Mouse (Mus musculus) gastrocnemius, postnatal 14 days (tissue): Measurements from ENCODE around the gene Arid2. TPM values are rescaled to one million over a fixed set of nuclear protein-coding genes. Genes with fewer than 3 reads are reported as not detected.

Source experiments
- DNase-seq: peaks from one replicate; pipeline ENCODE4 v3.0.0; 2021; ENCODE audit warnings: mixed read lengths
- intact Hi-C: fragments of 180-260 bp; cut with DNase I; formaldehyde crosslinking; loops from one replicate; pipeline ENCODE4 v1.15.1; 2025; ENCODE audit warnings: low total_unique reads
- total RNA-seq, 2 experiments: library from RNA; stranded (reverse); gene quantifications; 2 replicates each; pipeline ENCODE4 v1.2.3; 2021

Gene Arid2
- total RNA-seq, 2 experiments from 2014 or later: 19.0 to 20.3 TPM

DNA sequence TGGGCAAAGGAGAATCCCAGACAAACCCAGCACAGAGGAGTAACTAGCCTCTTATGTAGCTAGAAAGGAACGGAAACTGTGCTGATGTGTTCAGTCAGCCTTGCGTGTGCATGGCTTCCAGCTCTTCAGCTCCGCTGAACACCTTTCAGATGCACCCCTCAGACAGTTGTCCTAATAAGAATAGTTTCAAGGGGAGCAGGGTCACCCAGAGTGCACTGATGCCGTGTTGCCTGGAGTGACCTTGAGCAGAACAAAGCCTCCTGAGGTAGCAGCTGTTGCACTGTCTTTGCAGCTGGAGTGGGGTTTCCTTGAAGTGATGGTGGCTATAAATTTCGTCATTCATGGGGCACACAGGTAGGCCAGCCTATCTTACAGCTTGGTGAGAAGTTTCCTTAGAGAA is 46.0 kb downstream of the Arid2 start:
- intact Hi-C loops: no loop called here
- no peak for DNase-seq

DNA sequence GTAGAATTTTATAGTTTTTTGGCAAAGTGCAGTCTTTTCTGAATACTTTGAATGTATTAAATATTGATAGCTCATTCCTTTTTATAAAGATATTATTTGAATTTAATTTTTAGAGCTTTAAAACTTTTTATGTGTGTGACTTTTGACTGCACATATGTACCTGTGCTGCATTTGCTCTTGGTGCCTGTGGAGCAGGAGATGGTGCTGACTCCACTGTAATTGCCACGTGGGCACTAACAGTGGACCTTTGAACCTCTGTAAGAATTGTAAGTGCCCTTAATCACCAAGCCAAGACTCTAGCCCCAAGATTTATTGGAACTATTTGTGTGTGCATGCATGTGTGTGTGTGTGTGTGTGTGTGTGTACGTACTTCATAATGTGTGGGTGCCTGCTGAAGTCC is 53.6 kb downstream of the Arid2 start:
- DNase-seq: no peak
- intact Hi-C loops: no loop called here

DNA sequence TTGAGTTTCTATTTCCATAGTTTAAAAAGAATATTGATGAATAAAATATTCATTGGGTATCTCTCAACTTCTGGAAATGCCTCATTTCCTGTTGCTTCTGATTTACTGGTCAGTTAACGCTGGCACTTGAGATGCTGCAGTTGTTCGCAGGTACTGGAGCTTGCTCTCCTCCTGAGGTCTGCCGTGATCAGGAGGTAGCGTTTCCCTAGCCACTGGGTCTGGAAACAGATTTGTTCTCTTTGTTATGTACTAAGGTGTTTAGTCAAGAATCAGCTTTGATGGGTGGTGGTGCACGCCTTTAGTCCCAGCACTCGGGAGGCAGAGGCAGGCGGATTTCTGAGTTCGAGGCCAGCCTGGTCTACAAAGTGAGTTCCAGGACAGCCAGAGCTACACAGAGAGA is 54.8 kb downstream of the Arid2 start:
- intact Hi-C loops: no loop called here
- no peak for DNase-seq

DNA sequence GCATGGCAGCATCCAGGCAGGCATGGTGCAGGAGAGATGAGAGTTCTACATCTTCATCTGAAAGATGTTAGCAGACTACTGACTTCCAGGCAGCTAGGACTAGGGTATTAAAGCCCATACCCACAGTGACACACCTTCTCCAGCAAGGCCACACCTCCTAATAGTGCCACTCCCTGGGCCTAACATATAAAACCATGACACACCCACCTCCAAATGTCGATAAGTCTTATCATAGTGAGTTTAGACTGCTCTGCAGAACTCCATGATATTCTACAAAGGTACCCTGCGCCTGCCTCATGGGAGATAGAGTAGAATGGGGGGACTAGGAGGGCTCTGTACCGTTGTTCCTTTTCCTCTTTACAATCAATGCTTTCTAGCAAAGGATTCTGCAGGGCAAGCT is 55.6 kb downstream of the Arid2 start:
- intact Hi-C loops: no loop called here
- no peak for DNase-seq

DNA sequence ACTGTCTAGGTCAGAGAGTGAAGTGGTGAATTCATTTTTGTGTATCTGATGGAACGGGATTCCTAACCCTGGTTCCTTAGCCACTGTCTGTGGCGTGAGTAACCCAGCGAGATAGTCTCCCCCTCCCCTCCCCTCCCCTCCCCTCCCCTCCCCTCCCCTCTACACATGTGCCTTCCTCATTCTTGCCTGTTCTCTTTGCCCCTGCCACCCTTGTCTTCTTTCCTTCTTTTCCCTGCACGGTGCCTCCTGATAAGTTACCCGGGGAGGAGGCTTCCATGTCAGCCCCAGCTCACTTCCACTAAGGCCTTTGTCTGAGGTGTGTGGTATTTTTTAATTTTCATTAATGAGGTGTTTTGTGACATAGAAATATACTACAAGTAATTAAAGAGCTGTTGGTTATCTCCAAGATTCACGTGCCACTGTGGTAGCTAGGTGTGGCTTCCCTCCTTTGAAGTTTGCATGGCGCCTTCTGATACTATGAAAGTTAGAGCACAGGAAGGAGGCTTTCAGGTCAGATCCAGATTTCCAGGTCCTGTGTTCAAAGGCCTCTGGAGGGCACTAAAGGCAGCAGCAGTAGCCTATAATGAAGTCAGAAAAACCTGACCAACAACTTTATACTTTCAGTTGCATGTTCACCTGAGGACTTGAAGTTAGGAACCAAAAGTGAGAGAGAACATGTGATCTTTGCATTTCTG is 57.4 kb downstream of the Arid2 start:
- intact Hi-C loops: no loop called here
- DNase-seq: no peak

DNA sequence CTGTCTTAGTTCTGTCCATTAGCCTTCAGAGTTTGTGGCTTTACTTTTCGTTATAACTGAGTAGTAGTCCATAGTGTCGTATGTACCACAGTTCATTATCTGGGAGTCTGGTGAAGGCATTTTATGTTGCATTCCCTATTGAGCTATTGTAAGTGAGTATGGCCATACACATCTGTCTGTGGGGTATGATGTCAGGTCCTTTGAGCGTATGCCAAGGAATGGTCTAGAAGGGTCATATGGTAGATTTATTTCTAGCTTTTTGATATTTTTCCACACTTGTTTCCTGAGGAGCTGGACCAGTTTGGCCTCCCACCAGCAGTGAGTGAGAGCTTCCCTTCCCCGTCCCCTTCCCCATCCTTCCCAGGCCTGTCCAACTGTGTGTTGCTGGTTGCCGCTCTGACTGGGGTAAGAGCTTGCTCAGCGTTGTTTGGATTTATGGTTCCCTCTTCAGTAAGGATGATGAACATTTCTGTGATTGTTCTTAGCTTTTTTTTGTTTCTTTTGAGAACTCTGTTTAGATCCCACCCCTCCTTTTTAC is 58.1 kb downstream of the Arid2 start:
- DNase-seq: no peak
- intact Hi-C loops: no loop called here

DNA sequence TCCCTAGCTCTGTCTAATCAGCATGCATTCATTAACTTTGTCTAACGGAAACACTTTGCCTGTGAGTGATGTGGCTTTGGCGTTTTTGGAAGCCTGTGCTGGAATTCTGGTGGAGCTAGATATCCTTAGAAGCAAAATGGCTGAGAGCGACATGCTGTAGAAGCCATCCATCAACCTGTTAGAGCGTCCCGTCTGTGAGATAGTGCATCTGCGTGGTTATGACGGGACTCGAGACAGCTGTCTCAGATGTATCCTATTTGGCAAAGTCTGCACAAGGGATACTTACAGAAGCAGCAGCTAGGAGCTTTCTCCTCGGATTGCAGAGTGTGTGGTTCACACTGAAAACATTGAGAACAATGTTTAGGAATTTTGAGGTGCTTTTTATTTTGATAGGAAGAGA is 64.1 kb downstream of the Arid2 start:
- DNase-seq: no peak
- intact Hi-C loops: no loop called here

DNA sequence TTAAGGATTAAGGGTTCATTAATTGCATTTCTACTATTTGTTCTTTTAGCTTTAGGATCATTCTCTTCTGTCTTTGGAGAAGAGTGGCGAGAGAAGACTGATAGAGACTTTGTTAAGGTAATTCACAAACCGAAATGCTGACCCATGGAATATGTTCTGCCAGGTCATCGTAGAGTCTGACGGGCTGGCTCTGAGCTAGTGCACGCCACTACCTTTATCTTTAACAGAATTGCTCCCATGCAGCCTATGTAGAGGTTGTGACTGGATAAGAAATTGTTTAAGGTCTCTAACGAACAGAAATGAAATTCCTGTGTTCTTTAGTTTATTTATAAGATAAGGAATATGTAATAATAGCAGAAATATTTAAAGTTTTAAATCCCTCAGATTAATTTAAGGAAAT is 71.6 kb downstream of the Arid2 start:
- intact Hi-C loops: no loop called here
- no peak for DNase-seq

DNA sequence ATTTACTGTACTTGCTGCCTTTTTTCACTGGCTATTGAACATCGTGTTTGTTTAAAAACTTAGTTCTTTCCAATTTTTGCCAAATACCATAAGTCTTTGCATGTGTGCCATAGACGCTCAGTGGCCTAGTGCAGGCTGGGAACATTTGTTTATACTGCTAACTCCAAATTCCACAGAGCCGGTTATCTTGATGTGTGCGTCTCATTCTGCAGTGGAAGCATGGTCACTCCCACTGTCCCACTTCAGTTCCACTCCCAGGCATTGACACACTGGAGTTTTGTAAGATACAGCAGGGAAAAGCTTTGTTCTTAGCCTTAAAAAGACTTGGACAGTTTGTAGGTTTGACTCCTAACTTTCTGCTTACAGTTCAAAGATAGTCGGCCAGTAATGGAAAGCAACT is 73.3 kb downstream of the Arid2 start:
- no peak for DNase-seq
- intact Hi-C loops: no loop called here

DNA sequence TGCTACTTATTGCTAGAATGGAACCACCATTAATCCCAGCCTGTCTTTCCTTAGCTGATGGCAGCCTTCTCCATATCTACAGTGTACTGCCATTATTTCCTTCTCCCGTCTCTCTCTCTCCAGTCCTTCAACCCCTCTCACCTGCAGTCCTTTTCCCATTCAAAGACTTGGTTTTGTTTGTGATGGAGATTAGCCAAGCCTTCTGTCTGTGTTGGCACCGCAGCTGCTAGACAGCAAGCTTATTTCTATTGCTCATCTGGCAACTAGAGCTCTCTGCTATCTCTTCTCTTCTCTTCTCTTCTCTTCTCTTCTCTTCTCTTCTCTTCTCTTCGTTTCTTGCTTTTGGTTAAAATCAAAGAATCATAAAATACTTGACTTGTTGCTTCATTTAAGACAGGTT is 78.0 kb downstream of the Arid2 start:
- intact Hi-C loops: no loop called here
- DNase-seq: no peak

DNA sequence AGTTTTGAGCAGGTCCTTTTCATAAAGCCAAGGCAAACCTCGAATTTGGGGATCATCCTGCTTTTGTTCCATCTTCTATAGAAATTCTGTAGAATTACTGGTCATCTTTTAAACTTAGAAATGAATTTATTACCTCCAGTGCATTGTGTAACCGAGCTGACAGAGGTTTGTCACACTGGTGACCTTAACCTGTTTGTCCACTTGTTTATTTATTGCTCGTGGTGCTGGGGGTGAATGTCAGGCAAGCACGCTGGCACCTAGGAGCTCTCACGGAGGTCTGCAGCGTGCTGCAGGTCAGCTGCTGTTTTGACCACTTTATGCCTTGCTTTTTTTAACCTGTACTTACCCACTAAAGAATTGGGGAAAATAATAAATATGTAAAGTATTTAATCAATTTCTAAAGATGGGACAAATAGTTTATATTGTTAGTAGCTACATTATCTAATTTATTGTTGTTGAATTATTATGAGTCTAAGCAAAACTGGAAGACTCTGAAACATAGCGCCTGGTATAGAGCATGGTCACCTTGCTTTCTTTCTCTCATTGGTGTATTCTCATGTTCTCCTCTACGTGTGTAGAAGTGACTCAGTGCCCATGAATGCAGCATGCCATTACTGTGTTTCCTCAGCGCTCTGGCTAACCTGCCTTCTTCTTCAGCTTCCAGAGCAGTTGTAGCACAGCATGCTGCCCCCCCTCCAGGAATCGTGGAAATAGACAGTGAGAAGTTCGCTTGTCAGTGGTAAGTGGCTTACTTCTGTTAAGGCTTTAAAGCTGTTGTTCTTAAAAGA is 79.1 kb downstream of the Arid2 start:
- no peak for DNase-seq
- intact Hi-C loops: no loop called here

DNA sequence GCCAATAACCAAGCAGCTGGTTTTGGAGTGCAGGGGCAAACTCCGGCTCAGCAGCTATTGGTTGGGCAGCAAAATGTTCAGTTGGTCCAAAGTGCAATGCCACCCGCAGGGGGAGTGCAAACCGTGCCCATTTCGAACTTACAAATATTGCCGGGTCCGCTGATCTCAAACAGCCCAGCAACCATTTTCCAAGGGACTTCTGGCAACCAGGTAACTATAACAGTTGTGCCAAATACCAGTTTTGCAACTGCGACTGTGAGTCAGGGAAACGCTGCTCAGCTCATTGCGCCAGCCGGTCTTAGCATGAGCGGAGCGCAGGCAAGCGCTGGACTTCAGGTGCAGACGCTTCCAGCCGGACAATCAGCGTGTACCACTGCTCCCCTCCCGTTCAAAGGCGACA is 84.0 kb downstream of the Arid2 start:
- intact Hi-C loops: no loop called here
- DNase-seq: no peak

DNA sequence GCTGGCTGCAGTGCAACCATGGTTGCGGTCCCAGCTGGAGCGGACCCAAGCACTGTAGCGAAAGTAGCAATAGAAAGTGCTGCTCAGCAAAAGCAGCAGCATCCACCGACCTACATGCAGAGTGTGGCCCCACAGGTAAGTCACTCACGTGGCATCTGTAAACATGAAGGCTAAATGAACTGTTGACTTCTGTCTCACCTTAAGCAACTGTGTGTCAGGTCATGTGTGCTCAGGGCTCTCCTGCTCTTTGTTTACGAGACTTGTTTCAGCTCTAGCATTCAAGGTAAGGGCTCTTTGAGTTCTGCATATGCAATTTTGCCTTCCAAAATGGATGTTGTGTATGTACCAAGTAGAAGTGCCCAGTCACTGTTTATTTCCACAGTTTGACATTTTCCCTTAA is 85.3 kb downstream of the Arid2 start:
- intact Hi-C loops: no loop called here

DNA sequence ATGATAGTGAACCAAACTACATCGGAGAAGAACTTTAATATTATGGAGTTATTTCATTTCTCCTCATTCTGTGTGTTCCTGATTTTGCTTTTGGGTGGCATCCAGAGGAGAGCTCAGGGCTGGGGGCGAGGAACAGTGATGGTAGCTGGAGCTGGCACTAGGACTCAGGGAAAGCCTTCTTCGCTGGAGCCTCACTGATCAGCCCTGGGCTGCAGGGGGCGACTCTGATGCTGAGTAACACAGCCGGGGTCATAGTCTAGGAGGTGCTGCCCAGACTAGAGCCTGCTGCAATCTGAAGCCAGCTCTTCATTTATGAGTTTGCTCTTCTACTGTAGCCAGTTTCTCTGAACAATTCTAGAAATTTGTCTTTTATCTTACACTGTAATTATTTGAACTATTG is 85.8 kb downstream of the Arid2 start:
- intact Hi-C loops: no loop called here
- DNase-seq: no peak

More for the DNA sequence above, 85.3 kb downstream of the Arid2 start:
- no peak for DNase-seq

DNA sequence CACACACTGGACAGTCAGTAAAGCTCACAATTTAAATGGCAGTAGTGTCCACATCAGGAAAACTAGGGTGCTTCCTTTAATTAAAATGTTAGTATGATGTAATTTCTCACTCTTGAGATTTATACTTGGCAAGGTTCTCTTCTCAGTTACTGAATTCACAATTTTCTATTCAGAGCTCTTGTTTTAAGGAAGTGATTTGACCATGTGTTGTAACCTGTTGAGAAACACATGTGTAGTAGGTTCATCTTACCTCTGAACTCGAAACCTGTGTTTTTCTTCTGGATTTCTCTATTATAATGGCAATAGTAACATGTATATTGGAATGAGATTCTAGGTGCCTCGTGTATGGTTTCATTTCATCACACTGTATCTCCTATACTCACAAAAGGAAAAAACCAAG is 88.9 kb downstream of the Arid2 start:
- intact Hi-C loops: no loop called here
- no peak for DNase-seq

DNA sequence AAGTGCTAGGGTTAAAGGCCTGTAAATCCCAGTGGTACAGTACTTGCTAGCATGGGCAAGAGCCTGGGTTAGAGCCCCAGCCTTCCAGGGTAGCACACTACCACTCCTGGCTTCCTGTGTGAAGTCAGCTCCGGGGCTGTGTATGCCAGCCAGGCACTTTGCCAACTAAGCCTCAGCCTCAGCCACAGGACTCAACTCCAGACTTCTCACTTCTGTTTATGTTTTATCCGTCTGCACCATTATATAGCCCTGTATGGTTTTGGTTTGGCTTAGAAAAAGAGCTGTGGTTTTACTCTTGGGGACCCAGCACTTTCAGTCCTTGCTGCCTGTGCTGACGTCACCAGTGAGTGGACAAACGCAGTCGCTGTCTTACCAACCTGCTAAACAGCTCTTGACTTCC is 89.9 kb downstream of the Arid2 start:
- intact Hi-C loops: no loop called here

DNA sequence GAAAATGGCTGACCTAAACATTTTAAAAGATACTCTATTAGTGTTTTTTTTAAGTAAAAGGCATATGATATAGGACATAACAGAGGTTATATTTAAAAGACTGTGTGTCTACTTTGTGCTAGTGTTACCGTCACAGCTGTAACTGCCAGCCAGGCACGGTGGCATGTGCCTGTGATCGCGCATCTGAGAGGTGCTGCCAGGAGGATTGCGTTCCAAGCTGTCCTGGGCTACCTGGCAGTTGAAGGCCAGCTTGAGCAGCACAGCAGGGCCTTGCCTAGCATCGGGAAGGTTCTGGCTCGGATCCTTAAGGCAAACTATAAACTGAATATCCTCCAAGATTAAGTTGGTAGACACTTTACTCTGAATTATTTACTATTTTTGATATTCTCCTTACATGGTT is 90.4 kb downstream of the Arid2 start:
- intact Hi-C loops: no loop called here
- DNase-seq: peak; percentile 11

More for the DNA sequence above, 89.9 kb downstream of the Arid2 start:
- DNase-seq: no peak

DNA sequence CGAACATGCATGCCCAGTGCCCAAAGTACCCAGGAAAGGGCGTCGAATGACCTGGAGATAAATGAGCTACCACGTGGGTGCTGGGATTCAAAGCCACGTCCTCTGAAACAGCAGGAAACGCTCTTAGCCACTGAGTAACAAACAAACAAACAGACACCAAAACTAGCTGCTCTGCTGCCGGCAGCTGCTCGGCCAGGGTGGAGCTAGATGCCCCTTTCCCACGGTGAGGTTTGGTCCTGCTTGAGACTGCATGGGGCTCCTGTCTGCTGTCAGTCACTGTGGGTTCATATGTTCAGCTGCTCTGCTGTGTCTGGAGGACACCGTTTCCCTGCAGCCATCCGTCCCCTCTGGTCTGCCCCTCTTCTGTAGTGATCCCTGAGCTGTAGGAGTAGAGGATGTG is 94.9 kb downstream of the Arid2 start:
- intact Hi-C loops: no loop called here
- no peak for DNase-seq

DNA sequence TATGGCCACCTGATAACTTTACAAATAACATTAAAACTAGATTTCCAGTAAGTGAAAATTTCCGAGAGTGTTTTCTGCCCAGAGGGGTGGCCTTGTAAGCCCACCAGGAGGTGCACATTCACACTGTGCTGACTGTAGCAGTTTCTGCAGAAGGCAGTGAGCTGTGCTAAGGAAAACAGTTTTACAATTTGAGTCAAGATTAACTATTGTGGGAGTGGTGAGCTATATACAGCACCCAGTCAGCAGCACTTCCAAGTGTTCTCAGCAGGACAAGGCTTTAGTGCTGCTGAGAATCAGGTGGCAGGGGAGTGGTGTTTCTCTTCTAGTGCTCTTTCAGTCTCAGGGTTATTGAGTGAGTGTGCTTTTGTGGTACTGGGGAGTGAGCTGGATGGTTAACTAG is 101.2 kb downstream of the Arid2 start:
- DNase-seq: no peak
- intact Hi-C loops: no loop called here

DNA sequence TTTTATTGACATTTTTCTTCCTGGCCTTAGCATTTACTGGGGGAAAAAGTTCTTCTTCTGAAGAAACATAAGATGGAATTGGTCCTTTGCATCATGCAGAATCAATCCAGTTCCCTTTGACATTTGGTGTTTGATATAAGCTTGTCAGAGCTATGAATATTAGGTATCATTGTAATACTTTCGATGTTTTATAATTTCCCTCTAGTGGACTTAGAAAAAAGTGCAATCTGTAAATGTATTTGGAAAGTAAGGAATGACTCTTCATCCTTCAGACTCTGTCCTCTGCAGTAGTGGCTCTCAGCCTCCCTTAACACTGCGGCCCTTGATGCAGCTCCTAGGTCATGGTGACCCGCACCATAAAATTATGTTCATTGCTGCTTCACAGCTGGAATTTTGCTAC is 105.6 kb downstream of the Arid2 start:
- DNase-seq: no peak
- intact Hi-C loops: no loop called here

DNA sequence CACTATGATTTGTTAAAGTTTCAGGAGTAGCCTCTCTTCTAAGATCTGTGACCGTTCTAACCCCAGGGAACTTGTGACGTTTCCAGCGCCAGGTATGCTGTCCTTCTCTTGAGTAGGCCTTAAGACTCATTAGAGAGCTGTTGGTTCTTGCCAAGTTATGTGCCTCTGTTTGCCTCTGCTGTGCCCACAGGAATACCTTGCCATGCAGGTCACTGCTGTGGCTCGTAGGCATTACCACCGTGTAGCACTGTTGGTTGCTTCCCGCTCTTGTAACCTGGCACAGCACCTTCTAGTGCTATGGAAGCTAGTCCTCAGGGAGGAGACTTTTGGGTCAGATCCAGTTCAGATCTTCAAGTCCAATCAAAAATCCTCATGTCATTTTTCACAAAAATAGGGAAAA is 107.8 kb downstream of the Arid2 start:
- DNase-seq: no peak
- intact Hi-C loops: no loop called here
